Mouse (Mus musculus) kidney, postnatal 25 days (tissue): ENCODE measurements around the gene Fermt3.

Experiments used
- DNase-seq, 2 experiments: peaks; one replicate each; pipeline ENCODE4 v3.0.0; 2021; ENCODE audit warnings: mixed read lengths in 2 of 2

The Fermt3 gene

DNA sequence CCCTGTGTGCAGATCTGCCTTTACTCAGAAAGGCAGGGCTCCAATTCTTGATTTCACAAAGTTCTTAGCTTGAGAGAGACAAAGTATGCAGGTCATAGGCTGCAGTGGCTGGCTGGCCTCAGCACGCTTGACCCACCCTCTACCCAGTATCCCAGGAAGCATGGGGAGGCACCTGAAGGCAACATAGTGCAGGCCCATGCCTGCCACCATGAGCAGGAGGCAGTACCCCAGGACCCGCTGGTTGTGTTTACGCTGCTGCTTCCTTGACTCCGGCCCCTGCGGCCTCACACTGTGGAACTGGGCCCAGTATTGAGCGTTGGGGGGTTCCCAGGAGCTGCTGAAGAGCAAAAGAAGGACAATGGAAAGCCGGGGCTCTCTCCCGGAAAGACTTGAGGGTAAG is 30.0 kb downstream of the Fermt3 start:
- DNase-seq = no peak

DNA sequence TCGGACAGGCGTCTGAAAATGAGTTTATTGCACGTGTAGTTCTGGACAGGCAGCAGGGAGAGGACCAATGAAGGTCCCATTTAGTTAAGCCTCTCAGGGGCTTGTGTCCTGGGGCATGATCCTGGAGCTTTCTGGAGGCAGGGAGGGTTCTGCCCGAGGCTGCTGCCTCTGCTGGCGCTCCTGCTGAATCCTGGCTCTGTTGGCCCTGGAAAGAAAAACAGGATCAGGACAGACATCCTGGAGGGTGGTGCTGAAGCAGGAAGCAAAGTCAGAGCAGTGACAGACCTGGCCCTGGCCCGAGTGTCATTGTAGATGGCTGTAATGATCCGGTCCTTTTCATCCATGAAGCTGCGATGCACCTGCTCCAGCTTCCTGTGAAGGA is 31.4 kb downstream of the Fermt3 start:
- DNase-seq = no peak

DNA sequence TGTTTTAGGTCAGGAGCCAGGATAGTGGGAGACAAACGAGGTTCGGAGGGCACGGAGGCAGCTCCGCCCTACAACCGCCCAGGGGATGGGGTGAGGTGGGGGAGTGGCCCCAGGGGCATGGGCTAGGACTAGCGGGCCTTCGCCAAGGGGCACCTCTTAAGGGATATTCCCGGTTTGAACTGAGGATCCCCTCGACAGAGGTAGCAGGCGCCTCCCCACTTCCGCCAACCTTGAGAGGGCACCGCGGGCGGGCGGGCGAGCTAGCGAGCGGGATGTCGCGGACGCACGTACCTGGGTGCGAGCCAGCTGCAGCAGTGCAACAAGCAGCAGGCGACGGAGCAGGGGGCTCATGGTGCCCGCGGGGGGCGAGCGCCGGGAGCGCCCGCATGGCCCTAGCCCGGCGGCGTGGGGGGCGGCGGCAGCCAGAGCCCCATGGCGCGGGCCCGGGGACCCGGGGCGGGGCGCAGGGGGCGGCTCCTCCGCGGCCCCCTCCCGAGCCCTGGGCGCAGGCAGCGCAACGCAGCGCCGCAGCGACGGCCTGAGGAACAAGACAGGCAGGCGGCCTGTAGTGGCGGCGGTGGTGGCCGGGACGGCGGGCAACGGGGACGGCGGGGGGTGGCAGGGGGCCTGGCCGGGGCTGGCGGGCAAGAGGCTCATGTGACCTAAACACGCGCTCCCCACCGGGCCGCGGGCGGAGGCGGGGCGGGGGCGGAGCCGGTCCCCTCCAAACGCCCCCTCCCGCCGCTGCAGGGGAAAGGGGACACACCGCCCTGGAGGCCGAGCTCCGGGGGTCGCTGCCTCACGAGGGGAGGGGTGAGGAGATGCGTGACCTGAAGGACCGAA is 32.0 kb downstream of the Fermt3 start, which contains the start of gene Vegfb:
TSS of gene Vegfb (minus strand) at position 591 of the 843 bp plus-strand sequence.
- DNase-seq = peak in 1 of 2 experiments; percentile 74

- DNase-seq = no peak
These were observed 33.1 kb downstream of the Fermt3 start for GRCm38 (mm10) chr19:6985951-6986708.

DNA sequence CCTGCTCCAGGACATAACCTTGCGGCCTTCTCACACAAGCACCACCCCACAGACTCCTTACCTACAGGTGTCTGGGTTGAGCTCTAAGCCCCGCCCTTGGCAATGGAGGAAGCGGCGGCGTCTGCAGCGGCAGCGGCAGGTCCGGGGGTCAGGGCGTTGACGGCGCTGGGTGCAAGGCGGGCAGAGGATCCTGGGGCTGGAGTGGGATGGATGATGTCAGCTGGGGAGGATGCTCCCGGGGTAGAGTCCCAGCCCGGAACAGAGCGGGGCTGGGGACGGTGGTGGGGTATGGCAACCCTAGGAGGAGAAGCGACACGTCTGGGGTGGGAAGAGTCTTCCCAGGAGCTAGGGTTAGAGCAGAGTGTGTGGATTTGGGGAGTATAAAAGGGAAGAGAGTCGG is 34.0 kb downstream of the Fermt3 start:
- DNase-seq = no peak

- no peak for DNase-seq
These were observed 35.6 kb downstream of the Fermt3 start for GRCm38 (mm10) chr19:6983621-6984020.

- no peak for DNase-seq
These were observed 37.8 kb downstream of the Fermt3 start for GRCm38 (mm10) chr19:6981465-6981864.

GRCm38 (mm10) chr19:6980381-6981093 is 38.7 kb downstream of the Fermt3 start, which contains the start of gene Fkbp2:
Fkbp2 (minus strand) TSS chr19:6980501.
- peak; percentile 99 for DNase-seq

GRCm38 (mm10) chr19:6979486-6980380 is 39.5 kb downstream of the Fermt3 start:
- peak; percentile 100 for DNase-seq

GRCm38 (mm10) chr19:6979001-6979479 is 40.2 kb downstream of the Fermt3 start:
- no peak for DNase-seq

- DNase-seq = no peak
These were observed 40.7 kb downstream of the Fermt3 start for GRCm38 (mm10) chr19:6978639-6978974.

DNA sequence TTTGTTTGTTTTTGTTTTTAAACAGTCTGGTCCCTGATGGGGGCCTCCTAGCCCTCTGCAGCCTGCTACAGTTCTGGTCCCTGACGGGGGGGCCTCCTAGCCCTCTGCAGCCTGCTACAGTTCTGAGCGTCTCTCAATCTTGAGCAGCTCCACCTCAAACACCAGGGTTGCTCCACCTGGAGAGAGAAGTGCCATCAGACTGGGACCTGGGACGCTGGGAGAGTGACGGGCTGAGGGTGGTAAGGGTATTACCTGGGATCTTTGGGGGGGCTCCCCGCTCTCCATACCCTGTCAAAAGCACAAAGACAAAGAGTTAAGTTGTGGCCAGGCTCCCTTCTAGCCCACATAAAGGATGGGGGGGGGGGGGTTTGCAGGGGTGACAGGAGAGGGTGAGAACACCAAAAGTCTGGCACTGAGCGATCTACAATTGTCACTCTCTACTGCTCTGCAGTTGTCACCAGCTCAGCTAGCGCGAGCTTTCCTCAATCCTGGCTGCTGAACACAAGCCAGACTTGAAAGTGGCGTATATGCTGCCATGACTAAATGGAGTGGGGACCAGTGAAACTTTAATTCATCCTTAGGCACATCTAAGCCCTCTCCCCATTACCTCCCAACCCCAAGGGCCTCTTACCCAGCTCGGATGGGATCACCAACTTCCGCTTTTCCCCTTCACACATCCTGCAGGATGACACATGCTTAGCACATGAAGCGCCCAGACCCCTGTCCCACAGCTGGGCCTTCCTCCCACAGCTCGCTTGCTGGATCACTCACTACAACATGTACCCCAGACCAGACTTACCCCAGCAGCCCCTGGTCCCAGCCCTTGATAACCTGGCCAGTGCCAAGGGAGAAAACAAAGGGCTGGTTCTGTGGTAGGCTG is 41.3 kb downstream of the Fermt3 start:
- DNase-seq = no peak

- DNase-seq = peak; percentile 51 to 84
These were observed 43.4 kb downstream of the Fermt3 start, which contains the start of gene Plcb3 for GRCm38 (mm10) chr19:6975537-6976521. Plcb3 (minus strand) TSS chr19:6976470.

DNA sequence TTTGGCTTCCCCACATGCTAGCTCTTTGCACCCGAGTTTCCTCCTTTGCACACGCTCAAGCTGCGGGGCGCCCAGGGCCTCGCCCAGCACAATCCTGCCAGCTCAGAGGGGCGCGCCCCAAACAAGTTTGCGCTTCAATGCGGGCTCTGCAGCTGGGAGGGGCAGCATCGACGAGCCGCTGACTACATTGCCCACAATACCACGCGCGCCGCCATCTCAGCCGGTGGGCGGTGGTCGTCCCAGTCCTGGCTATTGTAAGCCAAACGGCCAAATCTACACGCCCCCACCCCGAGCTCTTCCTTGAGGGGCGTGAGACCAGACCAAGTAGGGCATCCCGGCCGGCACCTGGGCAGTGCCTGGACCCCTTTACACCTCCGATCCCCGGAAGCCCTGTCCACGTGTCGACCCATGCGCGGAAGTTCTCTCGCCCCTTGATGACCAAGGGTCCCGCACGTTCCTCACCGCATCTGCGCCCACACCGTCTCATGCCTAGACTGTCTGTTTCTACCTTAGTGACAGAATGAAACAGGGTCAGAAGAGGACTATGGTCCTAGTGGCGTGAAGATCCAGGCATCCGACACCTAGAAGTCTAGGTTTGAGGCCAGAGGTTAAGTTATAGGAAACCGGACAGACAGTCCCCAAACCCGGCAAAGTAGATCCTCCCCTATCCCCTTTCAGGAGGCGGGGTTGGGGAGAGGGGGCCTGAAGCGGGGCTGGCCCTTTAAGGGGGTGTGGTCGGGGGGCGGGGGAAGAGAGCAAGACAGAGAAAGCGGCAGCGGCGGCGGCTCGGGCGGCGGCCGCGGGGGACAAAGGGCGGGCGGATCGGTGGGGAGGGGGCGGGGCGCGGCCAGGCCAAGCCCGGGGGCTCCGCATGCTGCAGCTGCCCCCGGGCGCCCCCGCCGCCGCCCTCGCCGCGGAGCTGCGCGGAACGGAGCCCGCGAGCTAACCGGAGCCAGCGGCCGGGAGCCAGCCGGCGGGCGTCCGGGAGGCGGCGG is 44.8 kb downstream of the Fermt3 start, which contains the start of gene Ppp1r14b:
TSS of gene Ppp1r14b (plus strand) at position 758 of the 995 bp plus-strand sequence.
- peak; percentile 88 to 92 for DNase-seq

DNA sequence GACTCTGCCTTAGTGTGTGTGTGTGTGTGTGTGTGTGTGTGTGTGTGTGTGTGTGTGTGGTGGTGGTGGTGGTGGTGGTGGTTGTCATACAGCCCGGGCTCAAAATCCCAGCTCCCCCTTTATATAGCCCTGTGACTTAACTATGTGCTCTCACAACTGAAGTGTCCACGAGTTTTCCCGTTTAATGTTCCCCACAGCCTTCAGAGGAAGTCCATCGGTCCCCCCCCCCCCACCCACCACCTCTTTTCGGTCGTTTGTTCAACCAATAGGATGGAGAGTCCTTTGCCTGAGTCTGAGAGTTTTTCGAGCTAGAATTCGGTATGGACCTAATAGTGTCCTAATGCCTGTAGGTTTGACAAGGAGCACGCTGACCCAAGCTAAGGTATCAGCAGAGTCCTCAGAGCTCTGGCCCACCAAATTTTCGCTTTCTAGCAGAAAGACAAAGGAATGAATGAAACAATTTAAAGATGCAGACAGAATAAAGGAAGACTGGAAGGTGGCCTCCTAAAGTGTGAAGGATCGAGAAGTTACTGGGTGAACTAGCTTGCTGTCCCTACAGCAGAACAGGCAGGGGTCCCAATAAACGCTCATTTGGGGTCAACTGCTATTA is 45.6 kb downstream of the Fermt3 start:
- no peak for DNase-seq

DNA sequence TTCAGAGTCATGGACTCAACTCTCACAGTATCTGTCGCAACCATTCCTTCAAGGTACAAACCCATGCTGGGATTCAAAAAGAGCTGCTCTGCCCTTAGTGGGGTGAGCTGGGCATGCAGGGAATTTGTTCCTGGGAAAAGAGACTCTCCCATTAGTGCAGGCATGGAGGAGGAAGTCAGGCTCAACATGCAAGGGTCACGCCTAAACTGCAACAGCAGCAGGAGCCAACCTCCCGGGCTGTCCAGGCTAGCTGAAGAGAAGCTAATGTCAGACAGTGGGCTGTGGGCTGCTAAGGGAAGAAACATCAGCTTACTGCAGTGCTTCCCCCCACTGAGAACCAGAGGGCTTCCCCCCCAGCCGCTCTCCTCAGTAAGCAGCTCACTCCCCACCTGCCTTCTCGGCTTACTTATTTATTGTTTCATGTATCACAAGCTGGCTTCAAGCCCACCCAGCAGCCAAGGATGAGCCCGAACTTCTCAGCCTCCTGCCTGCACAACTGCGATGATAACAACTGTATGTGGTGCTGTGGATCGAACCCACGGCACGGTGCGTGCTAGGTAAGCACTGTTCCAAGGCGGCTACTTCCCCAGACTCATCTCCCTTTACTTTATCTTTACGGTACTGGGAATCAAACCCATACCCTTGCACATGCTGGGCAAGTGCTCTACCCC is 46.9 kb downstream of the Fermt3 start:
- no peak for DNase-seq

DNA sequence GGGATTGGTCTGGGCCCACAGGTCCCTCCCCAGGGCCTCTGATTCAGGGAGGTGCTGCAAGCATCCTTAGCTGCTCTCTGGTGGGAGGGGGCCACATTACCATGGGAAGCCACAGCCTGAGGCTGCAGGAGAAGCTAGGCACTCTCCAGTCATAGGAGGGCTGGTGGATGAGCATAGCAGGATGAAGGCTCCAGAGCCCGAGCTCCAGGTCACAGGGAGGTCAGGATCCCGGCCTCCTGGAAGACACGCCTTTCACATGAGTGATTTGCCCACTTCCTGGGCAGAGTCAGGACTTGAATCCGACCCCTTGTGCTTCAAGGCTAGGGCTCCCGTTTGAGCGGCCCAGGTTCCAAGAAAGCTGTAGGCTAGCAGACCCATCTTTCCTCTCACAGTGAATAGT is 47.6 kb downstream of the Fermt3 start:
- no peak for DNase-seq
